Mouse (Mus musculus) intestine, postnatal 0 days (tissue): ENCODE data around the gene Olfr1122. TPM values are rescaled to one million over a fixed set of nuclear protein-coding genes. Genes with fewer than 3 reads are reported as not detected.
"Not testable (repeated sequence)": the region's sequence is repeated elsewhere in the genome, so short reads cannot be mapped to it uniquely, and the experiment has no call there.

Experiments
- ATAC-seq: fragments of 200-750 bp; cut with Nextera tagmentation; 2 replicates; pipeline ENCODE4 v1.8.0; 2017; ENCODE audit warnings: mild to moderate bottlenecking, moderate TSS enrichment, moderate library complexity
- H3K27ac ChIP-seq: fragments of 300-500 bp; sonication (generic); 2 replicates; pipeline ENCODE4 v1.5.1; 2014; ENCODE audit warnings: mild to moderate bottlenecking, low read depth, low read length, moderate library complexity
- H3K27me3 ChIP-seq: fragments of 300-500 bp; sonication (generic); replicated peaks from 2 replicates; pipeline ENCODE4 v1.6.1; 2014; ENCODE audit warnings: low read length, mixed read lengths; ENCODE audit not compliant: control insufficient read depth, insufficient read depth
- H3K36me3 ChIP-seq: fragments of 300-500 bp; sonication (generic); 2 replicates; pipeline ENCODE4 v1.6.1; 2014; ENCODE audit warnings: mild to moderate bottlenecking, moderate library complexity; ENCODE audit not compliant: control insufficient read depth, insufficient read depth
- H3K4me1 ChIP-seq: fragments of 300-500 bp; sonication (generic); replicated peaks from 2 replicates; pipeline ENCODE4 v1.6.1; 2014; ENCODE audit warnings: antibody characterized with exemption, low read length, mixed read lengths; ENCODE audit not compliant: control insufficient read depth, insufficient read depth
- H3K4me2 ChIP-seq: fragments of 300-500 bp; sonication (generic); replicated peaks from 2 replicates; pipeline ENCODE4 v1.6.1; 2014; ENCODE audit warnings: low read depth, mild to moderate bottlenecking, moderate library complexity
- H3K4me3 ChIP-seq: fragments of 300-500 bp; sonication (generic); 2 replicates; pipeline ENCODE4 v1.5.1; 2014; ENCODE audit warnings: low read depth, low read length
- H3K9ac ChIP-seq: fragments of 300-500 bp; sonication (generic); 2 replicates; pipeline ENCODE4 v1.6.1; 2014; ENCODE audit warnings: mild to moderate bottlenecking, low read depth, low read length
- H3K9me3 ChIP-seq: fragments of 300-500 bp; sonication (generic); 2 replicates; pipeline ENCODE4 v1.6.1; 2016; ENCODE audit warnings: mixed run types; ENCODE audit not compliant: control insufficient read depth
- CTCF ChIP-seq: sonication (generic); IDR thresholded peaks from 2 replicates; pipeline ENCODE4 v1.5.1; 2016; ENCODE audit warnings: low read depth, mild to moderate bottlenecking, control low read depth, antibody characterized with exemption, moderate library complexity
- WGBS: fragments of 180-500 bp; shearing (Covaris S2); extraction: QIAGEN DNeasy Blood & Tissue Kit; methylation state at CpG from one replicate; pipeline ENCODE4 v1.1.7; 2014; 5-methylcytosine and 5-hydroxymethylcytosine counted together
- polyA plus RNA-seq: library from polyadenylated mRNA; unstranded; fragments of >200 nt; fragmentation: Nextera tagmentation; extraction: Ambion mirVana; gene quantifications from 2 replicates; pipeline ENCODE4 v1.2.1, GENCODE M21; 2015

Gene Olfr1122
- polyA plus RNA-seq = not detected in 2 replicates

DNA sequence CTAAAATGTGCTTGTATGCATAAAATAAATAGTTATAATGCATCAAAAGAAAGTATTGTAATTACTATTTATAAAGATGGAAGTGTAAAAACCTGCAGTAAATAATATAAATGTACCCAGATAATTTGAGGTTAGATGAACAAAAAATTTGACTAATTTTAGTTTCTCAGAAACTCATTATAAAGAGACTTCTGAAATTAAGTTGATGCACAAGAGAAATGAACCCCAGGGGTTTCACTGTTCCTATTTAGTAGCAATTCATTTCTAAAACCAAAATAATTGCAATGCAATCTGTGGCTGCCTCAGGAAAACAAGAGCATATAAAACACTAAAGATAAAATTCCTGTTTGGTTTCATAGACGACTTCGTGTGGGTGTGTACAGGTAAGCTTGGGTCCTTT is at the start of gene Olfr1122:
TSS of gene Olfr1122 (plus strand) at position 301 of the 400 bp plus-strand sequence.
- no peak for TF ChIP-seq CTCF
- H3K27ac ChIP-seq = no peak within 1 kb of the TSS
- H3K4me3 ChIP-seq = no peak within 1 kb of the TSS
- WGBS = 65% methylated on average over 2 of the region's 2 CpGs
- no peak for ATAC-seq
- no peak within 1 kb of the TSS for H3K4me2 ChIP-seq
- no peaks in the 10 kb centered on the region for H3K36me3 ChIP-seq
- no peaks in the 10 kb centered on the region for H3K9me3 ChIP-seq
- no peak within 1 kb of the TSS for H3K9ac ChIP-seq
- H3K27me3 ChIP-seq = no peaks in the 10 kb centered on the region
- no peaks in the 10 kb centered on the region for H3K4me1 ChIP-seq

- Histone ChIP-seq H3K36me3 (no peaks in the 10 kb centered on the region), H3K27me3 (no peaks in the 10 kb centered on the region), H3K27ac (no peak within 1 kb of the TSS), H3K4me2 (no peak within 1 kb of the TSS), H3K9ac (no peak within 1 kb of the TSS), H3K9me3 (no peaks in the 10 kb centered on the region), H3K4me1 (no peaks in the 10 kb centered on the region), H3K4me3 (no peak within 1 kb of the TSS)
- ATAC-seq = no peak
- TF ChIP-seq CTCF = no peak
- 48% methylated on average over 2 of the region's 2 CpGs for WGBS
Observed at GRCm38 (mm10) chr2:87354515-87354914, 31.1 kb upstream of the Olfr1122 start, which contains the start of gene Olfr1120. Olfr1120 (plus strand) TSS chr2:87354815.

GRCm38 (mm10) chr2:87360121-87360520 is 25.5 kb upstream of the Olfr1122 start:
- H3K9me3 ChIP-seq, ATAC-seq, H3K4me1 ChIP-seq, H3K27ac ChIP-seq, H3K4me2 ChIP-seq, H3K27me3 ChIP-seq, H3K9ac ChIP-seq, H3K4me3 ChIP-seq, H3K36me3 ChIP-seq: not testable (repeated sequence)
- WGBS = 91% methylated on average over 2 of the region's 2 CpGs

- H3K9ac ChIP-seq = no peak within 1 kb of the TSS
- no peak for TF ChIP-seq CTCF
- no peaks in the 10 kb centered on the region for H3K27me3 ChIP-seq
- H3K36me3 ChIP-seq = no peaks in the 10 kb centered on the region
- H3K4me1 ChIP-seq = no peaks in the 10 kb centered on the region
- no peak for ATAC-seq
- H3K27ac ChIP-seq = no peak within 1 kb of the TSS
- 33% methylated on average over 1 of the region's 1 CpGs for WGBS
- no peak within 1 kb of the TSS for H3K4me2 ChIP-seq
- no peak within 1 kb of the TSS for H3K4me3 ChIP-seq
- no peaks in the 10 kb centered on the region for H3K9me3 ChIP-seq
Observed at GRCm38 (mm10) chr2:87369595-87369994, 16.1 kb upstream of the Olfr1122 start, which contains the start of gene Olfr1121. Olfr1121 (plus strand) TSS chr2:87369895.

DNA sequence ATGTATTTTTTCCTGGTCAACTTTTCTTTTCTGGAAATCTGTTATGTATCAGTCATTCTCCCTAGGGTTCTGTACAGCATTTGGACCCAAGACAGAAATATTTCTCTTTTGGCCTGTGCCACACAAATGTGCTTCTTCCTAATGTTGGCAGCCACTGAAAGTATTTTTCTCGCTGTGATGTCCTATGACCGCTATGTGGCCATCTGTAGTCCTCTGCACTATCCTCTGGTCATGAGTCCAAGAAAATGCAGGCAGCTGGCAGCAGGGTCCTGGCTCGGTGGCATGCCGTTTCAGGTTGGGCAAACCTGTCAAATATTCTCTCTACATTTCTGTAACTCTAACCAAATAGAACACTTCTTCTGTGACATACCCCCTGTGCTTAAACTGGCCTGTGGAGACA is 13.9 kb upstream of the Olfr1122 start:
- Histone ChIP-seq H3K36me3 (no peaks in the 10 kb centered on the region), H3K4me3 (no peak overlapping the region), H3K4me1 (no peaks in the 10 kb centered on the region), H3K4me2 (no peak overlapping the region), H3K27me3 (no peaks in the 10 kb centered on the region), H3K27ac (no peak overlapping the region), H3K9ac (no peak overlapping the region), H3K9me3 (no peaks in the 10 kb centered on the region)
- ATAC-seq = no peak
- no peak for TF ChIP-seq CTCF
- WGBS = 85% methylated on average over 4 of the region's 4 CpGs

DNA sequence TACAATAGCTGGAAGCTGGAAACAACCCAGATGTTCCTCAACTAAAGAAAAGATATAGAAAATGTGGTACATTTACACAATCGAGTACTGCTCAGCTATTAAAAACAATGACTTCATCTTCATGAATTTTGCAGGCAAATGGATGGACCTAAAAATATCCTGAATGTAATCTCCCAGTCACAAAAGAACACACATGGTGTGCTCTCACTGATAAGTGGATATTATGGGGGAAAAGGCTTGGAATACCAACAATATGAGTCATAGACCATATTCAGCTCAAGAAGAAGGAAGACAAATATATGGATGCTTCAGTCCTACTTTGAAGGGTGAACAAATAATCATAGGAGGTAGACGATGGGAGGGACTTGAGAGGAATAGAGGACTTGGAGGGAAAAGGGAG is 1.7 kb upstream of the Olfr1122 start:
- no peaks in the 10 kb centered on the region for H3K9me3 ChIP-seq
- no peaks in the 10 kb centered on the region for H3K4me1 ChIP-seq
- no peak for ATAC-seq
- H3K4me3 ChIP-seq = no peak overlapping the region
- no peak overlapping the region for H3K9ac ChIP-seq
- H3K27ac ChIP-seq = no peak overlapping the region
- H3K36me3 ChIP-seq = no peaks in the 10 kb centered on the region
- WGBS = 74% methylated on average over 2 of the region's 2 CpGs
- no peak for TF ChIP-seq CTCF
- H3K4me2 ChIP-seq = no peak overlapping the region
- H3K27me3 ChIP-seq = no peaks in the 10 kb centered on the region

GRCm38 (mm10) chr2:87393605-87394004 is 8.0 kb downstream of the Olfr1122 start:
- not testable (repeated sequence) for H3K4me1 ChIP-seq, H3K27ac ChIP-seq, H3K4me2 ChIP-seq, H3K27me3 ChIP-seq, H3K9ac ChIP-seq, ATAC-seq, H3K4me3 ChIP-seq, H3K36me3 ChIP-seq, H3K9me3 ChIP-seq
- WGBS = 85% methylated on average over 5 of the region's 5 CpGs

DNA sequence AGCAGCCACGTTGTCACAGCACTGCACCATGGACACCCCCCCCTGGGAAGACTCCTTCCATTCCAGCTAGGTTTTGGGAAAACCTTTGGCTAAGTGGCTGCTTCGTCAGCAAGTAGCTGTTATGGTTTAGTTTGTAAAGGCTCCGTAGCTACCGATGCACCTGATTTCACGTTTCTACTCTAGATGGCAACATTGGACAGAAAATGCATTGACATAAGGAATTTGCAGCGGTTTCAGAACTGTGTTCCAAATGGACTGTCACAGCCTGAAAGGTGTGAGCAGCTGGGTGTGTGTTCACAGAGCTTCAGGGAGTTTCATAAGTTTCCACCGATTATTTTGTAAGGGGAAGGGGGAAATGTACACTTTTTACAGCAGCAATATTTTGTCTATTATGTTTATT is 9.0 kb downstream of the Olfr1122 start:
- not testable (repeated sequence) for H3K4me2 ChIP-seq, H3K36me3 ChIP-seq, H3K4me3 ChIP-seq, H3K4me1 ChIP-seq, H3K27ac ChIP-seq, H3K9me3 ChIP-seq, H3K27me3 ChIP-seq, H3K9ac ChIP-seq, ATAC-seq
- WGBS = 76% methylated on average over 7 of the region's 7 CpGs
